Mouse (Mus musculus) cerebellum, postnatal 36 days (tissue): ENCODE measurements at regions not wholly inside any gene's neighbourhood (a gene's known extent, or its start where the extent isn't known, plus 50 kb on each side); places are given as distances from the start of the nearest gene placed in this dataset.

Experiments used
- DNase-seq, 2 experiments: peaks; one replicate each; pipeline ENCODE4 v3.0.0; 2021 to 2022; ENCODE audit warnings: mixed read lengths in 2 of 2

GRCm38 (mm10) chr16:56986514-56986913 lies 58.7 kb upstream of the Lnp1 start:
- peak in 1 of 2 experiments; percentile 6 for DNase-seq
